Mouse (Mus musculus) brown adipose tissue, adult 24 weeks (tissue): ENCODE measurements around the gene Morc4. TPM values are rescaled to one million over a fixed set of nuclear protein-coding genes. Genes with fewer than 3 reads are reported as not detected.

ENCODE experiments used
- H3K27ac ChIP-seq: fragments of 200-500 bp; replicated peaks from 2 replicates; pipeline ENCODE4 v1.5.1; 2012; ENCODE audit warnings: low read depth, mild to moderate bottlenecking, low read length
- H3K4me1 ChIP-seq: fragments of 200-500 bp; 2 replicates; pipeline ENCODE4 v1.6.1; 2012; ENCODE audit warnings: low read length, mixed read lengths; ENCODE audit not compliant: control insufficient read depth, insufficient read depth, insufficient read length
- H3K4me3 ChIP-seq: fragments of 200-500 bp; 2 replicates; pipeline ENCODE4 v1.5.1; 2012; ENCODE audit warnings: low read depth, mild to moderate bottlenecking, low read length, moderate library complexity; ENCODE audit not compliant: insufficient read depth
- polyA plus RNA-seq: library from polyadenylated mRNA; stranded (reverse); fragments of >200 nt; gene quantifications from 2 replicates; pipeline ENCODE4 v1.2.4, GENCODE M21; 2012; ENCODE audit not compliant: missing spikeins, insufficient read depth, insufficient read length

The Morc4 gene
- 7.7 and 9.7 TPM in 2 replicates for polyA plus RNA-seq

- Histone ChIP-seq H3K27ac (no peak within 1 kb of the TSS), H3K4me1 (no peaks in the 10 kb centered on the region), H3K4me3 (peak within 1 kb of the TSS; percentile 58)
Measured at GRCm38 (mm10) chrX:139870938-139871791, at the start of gene Morc4. Gene Morc4 (minus strand): TSS chrX:139871677.

- Histone ChIP-seq H3K27ac (no peak overlapping the region), H3K4me1 (no peaks in the 10 kb centered on the region), H3K4me3 (no peak overlapping the region)
Measured at GRCm38 (mm10) chrX:139920572-139920971, 49.1 kb upstream of the Morc4 start.

DNA sequence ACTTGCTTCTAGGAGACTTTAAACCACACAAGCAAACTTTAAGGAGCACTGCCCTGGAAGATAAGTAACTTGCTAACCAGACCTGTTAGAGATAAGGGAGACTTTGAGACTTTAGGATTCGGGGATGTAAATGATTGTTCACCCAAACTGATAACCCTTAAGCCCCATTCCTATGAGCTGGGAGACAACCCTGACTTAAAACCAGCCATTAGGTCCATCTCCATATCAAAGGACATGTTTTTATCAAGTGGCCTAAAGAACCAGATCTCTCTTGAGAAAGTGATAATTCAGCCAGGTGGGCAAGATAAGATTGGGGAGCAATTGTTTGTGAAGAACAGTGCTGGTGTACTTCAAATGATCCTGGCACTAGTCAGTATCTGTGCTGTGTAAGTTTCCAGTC lies 19.9 kb upstream of the Morc4 start:
- no peak overlapping the region for H3K4me3 ChIP-seq
- no peaks in the 10 kb centered on the region for H3K4me1 ChIP-seq
- no peak overlapping the region for H3K27ac ChIP-seq

DNA sequence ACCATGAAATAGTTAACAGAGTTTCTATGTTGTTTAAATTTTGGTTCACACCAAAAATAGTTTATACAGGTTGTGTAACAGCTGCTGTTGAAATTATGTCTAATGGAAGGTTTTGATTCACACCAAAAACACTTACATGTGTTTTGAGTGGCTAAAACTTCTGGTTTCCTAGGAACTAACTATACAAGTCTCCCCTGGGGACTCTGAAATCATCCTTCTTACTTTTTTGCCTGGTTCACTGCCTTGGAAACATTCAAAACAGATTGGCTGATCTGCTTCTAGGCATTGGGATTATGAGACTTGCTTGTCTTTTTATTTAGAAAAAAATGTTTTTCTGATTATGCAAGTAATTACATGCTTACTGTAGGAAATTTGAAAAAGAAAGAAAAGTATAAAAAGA lies 11.7 kb upstream of the Morc4 start:
- H3K4me1 ChIP-seq: no peaks in the 10 kb centered on the region
- no peak overlapping the region for H3K27ac ChIP-seq
- H3K4me3 ChIP-seq: no peak overlapping the region

DNA sequence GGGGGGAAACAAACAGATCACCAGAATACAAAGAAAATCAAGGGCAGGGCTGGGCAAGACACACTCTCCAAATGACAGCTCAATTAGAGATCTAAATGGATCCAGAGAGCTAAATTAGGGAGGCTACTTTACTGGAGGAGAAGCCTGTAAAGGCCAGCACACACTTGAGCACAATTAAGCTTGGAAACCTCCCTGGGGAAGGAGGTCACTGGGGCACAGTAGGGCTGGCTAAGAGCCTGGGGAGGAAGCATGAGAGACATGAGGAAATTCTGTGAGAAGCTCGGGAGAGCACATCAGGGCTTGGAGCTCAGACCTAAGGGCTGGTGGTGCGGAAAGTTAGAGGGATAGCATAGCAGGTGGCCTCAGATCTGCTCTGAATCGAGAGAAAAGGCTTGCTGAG lies 6.5 kb upstream of the Morc4 start:
- no peak overlapping the region for H3K4me3 ChIP-seq
- no peaks in the 10 kb centered on the region for H3K4me1 ChIP-seq
- no peak overlapping the region for H3K27ac ChIP-seq

- H3K27ac ChIP-seq: no peak overlapping the region
- no peaks in the 10 kb centered on the region for H3K4me1 ChIP-seq
- no peak overlapping the region for H3K4me3 ChIP-seq
Measured at GRCm38 (mm10) chrX:139877105-139877504, 5.6 kb upstream of the Morc4 start.

GRCm38 (mm10) chrX:139870300-139870711 lies 1.2 kb downstream of the Morc4 start:
- Histone ChIP-seq H3K4me1 (no peaks in the 10 kb centered on the region), H3K27ac (no peak overlapping the region), H3K4me3 (peak overlapping the region; percentile 44)

DNA sequence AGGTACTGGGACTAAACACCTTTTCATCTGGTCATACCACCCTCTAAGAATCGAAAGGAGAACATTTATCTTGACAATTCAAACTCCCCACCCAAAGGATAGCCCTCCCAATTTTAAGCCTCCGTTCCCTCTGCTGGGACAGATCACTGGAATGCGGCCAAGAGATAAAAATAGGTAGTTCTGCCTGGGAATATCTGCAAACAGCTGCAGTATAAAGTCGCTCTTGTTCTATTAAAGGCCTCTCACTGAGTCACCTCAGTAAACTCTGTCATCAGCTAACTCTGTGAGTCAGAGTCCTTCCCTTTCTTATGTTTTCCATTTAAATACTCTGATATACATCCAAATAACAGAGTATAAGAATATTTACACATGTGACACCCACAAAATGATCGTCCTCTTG lies 12.1 kb downstream of the Morc4 start:
- H3K27ac ChIP-seq: no peak overlapping the region
- no peak overlapping the region for H3K4me3 ChIP-seq
- H3K4me1 ChIP-seq: no peaks in the 10 kb centered on the region

DNA sequence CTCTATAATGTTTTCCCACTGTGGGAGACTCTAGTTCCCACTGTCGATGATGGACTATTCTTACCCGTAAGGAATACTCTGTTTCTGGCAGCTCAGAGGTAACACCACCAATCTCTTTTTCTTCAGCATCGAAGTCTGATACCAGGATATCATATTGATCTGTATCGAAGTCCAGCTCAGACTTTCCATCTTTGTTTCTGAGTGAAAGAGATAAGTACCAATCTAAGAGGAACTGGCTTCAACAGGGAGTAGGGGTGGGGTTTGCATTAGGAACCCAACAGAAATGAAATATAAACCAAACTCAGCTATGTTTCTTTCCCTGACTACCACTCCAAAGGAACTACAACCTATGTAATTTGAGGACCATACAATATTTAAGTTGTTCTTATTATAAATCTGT lies 16.7 kb downstream of the Morc4 start:
- no peak overlapping the region for H3K27ac ChIP-seq
- no peak overlapping the region for H3K4me3 ChIP-seq
- H3K4me1 ChIP-seq: no peaks in the 10 kb centered on the region

DNA sequence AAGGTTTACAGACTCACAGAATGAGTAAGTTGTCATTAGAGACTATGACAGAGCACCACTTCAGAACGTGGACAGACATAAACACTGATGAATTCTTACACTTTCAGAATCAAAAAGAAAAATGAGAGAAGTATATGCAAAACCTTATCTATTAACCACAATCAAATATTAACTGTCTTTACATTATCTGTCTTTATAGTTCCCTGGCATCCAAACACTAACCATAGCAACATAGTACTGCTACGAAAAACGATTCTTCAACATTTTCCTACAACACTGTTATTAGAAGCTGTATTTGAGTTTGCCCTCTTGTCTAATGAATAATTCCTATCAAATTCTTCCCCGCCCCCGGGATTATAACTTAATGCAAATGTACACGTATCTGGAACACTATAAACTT lies 30.4 kb downstream of the Morc4 start:
- Histone ChIP-seq H3K27ac (no peak overlapping the region), H3K4me3 (no peak overlapping the region), H3K4me1 (no peaks in the 10 kb centered on the region)

- H3K4me1 ChIP-seq: no peaks in the 10 kb centered on the region
- no peak overlapping the region for H3K4me3 ChIP-seq
- no peak overlapping the region for H3K27ac ChIP-seq
Measured at GRCm38 (mm10) chrX:139839057-139839456, 32.4 kb downstream of the Morc4 start.

GRCm38 (mm10) chrX:139832464-139832863 lies 39.0 kb downstream of the Morc4 start:
- Histone ChIP-seq H3K4me1 (no peaks in the 10 kb centered on the region), H3K4me3 (no peak overlapping the region), H3K27ac (no peak overlapping the region)

DNA sequence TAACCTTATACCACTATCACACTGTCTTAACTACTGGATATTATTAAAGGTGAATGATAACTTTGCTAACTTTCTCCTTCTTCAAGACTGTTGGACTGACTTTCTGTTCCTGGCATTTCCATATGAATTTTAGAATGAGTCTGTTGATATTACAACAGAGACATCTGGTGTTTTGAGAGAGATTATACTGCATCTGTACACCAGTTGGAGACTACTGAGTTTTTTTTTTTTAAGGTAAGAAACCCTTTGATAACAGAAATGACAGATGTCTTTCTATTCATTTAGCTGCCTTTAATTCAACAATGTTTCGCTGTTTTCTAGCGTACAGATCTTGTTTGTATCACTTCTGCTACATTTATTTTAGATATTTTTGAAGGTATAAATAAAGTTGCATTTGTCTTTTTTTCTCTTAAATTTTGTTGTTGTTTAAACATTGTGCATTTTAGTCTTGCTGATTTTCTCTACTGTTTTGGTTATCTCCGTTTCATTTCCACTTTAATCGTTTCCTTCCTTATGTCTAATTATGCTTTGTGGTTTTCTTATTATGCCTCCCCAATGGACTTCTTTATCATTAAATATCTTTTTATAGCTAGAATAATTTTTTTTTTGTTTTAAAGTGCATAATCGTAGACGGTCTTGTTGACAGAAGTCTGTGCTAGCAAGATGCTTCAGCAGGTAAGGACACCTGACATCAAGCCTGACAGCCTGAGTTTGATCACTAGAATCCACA lies 42.9 kb downstream of the Morc4 start:
- Histone ChIP-seq H3K4me3 (no peak overlapping the region), H3K4me1 (no peaks in the 10 kb centered on the region), H3K27ac (no peak overlapping the region)

DNA sequence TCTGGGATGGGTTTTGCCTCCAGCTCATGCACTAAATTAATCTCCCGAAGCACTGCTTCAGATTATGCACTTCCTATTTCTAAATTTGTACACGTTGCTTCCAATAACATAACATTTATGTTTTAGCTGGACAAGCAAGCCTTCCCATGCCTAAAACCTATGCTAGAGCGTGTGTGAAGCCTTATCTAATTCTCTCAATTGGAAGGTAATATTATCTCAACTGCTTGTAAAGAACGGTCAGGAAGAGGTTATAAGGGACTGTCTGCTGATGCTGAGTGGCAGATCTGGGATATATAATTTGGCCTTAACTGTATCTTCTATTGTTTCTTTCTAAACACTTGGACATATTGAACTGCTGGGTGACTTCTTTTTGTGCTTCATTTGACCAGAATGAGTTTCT lies 44.6 kb downstream of the Morc4 start:
- Histone ChIP-seq H3K4me1 (no peaks in the 10 kb centered on the region), H3K27ac (no peak overlapping the region), H3K4me3 (no peak overlapping the region)

GRCm38 (mm10) chrX:139825402-139825801 lies 46.1 kb downstream of the Morc4 start:
- no peak overlapping the region for H3K27ac ChIP-seq
- H3K4me3 ChIP-seq: no peak overlapping the region
- H3K4me1 ChIP-seq: no peaks in the 10 kb centered on the region

DNA sequence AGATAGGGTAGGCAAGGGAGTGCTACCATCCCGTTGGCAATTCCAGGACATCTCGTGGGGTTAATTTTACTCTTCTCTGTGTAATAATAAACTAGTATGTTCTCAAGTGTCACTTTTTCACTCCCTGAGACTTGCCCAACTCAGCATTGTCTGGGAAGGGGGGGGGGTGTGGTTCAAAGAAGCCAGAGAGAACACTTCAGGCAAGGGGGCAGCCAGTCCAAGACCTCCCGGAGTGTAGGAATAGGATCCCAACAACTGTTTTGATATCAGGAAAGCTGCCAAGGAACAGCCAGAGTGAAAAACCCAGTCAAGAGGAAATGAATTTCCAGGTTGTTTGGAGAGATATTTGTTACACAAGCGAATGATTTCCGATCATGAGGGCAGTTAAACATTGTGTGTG lies 56.3 kb downstream of the Morc4 start:
- Histone ChIP-seq H3K4me1 (no peaks in the 10 kb centered on the region), H3K27ac (no peak overlapping the region), H3K4me3 (no peak overlapping the region)
